Mouse (Mus musculus): Measurements from ENCODE around the gene Tmem53.

Gene Tmem53

DNA sequence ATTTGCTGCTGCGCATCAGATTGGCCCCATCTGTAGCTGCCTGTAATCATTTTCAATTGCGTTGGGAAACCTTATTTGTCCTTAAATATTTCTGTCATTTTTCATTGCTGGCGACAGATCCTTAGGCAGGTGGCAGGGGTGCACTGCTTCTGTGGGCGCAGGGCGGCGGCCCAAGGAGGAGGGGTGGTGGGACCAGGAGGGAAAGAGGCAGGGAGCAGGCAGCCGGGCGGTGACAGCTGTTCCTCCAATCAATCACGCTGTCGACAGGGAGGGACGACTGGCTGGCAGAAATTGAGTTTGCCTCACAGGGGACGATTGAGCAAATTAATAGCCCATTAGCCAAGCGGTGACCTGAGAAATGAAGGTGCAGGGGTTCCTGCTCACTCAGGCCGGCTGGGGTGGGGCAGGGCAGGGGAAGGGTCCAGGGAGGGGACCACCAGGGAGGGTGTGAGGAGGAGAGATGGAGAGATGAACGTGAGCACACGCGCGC, 66.0 kb downstream of the Tmem53 start:
- DNase-seq: no peak

All from thymus, postnatal 36 days (tissue).